Mouse (Mus musculus) ovary, postnatal 14 days (tissue): ENCODE data around the gene Wrb.

Experiments
- DNase-seq: peaks from one replicate; pipeline ENCODE4 v3.0.0; 2022; ENCODE audit warnings: low spot score

Wrb gene

GRCm38 (mm10) chr16:96158511-96159080 is 13.4 kb downstream of the Wrb start:
- DNase-seq: no peak

GRCm38 (mm10) chr16:96159091-96159731 is 14.0 kb downstream of the Wrb start:
- peak; percentile 62 for DNase-seq

- no peak for DNase-seq
These were observed 14.7 kb downstream of the Wrb start for GRCm38 (mm10) chr16:96159794-96160346.

GRCm38 (mm10) chr16:96160927-96161326 is 15.7 kb downstream of the Wrb start:
- DNase-seq: no peak

GRCm38 (mm10) chr16:96161336-96161735 is 16.1 kb downstream of the Wrb start:
- no peak for DNase-seq

GRCm38 (mm10) chr16:96165723-96166264 is 20.6 kb downstream of the Wrb start:
- no peak for DNase-seq

- no peak for DNase-seq
These were observed 23.6 kb downstream of the Wrb start for GRCm38 (mm10) chr16:96168837-96169236.

GRCm38 (mm10) chr16:96173648-96174047 is 28.4 kb downstream of the Wrb start:
- no peak for DNase-seq

- no peak for DNase-seq
These were observed 30.2 kb downstream of the Wrb start for GRCm38 (mm10) chr16:96175399-96175798.

- DNase-seq: no peak
These were observed 33.9 kb downstream of the Wrb start for GRCm38 (mm10) chr16:96179156-96179555.

GRCm38 (mm10) chr16:96187619-96188018 is 42.4 kb downstream of the Wrb start:
- no peak for DNase-seq

- peak; percentile 99 for DNase-seq
These were observed 46.6 kb downstream of the Wrb start, which contains the start of gene Lca5l for GRCm38 (mm10) chr16:96191531-96192506. Gene Lca5l, minus strand, starts transcription at chr16:96192271.

- peak; percentile 57 for DNase-seq
These were observed 54.9 kb downstream of the Wrb start, which contains the start of gene Sh3bgr for GRCm38 (mm10) chr16:96199913-96200701. Gene Sh3bgr, plus strand, starts transcription at chr16:96200450.

- DNase-seq: no peak
These were observed 55.5 kb downstream of the Wrb start for GRCm38 (mm10) chr16:96200702-96201028.

GRCm38 (mm10) chr16:96201485-96202232 is 56.5 kb downstream of the Wrb start:
- DNase-seq: no peak
